Mouse (Mus musculus) layer of hippocampus, adult 8-10 months (tissue): ENCODE measurements at regions not wholly inside any gene's neighbourhood (a gene's known extent, or its start where the extent isn't known, plus 50 kb on each side); places are given as distances from the start of the nearest gene placed in this dataset.

Experiments used
- DNase-seq, 2 experiments: peaks; one replicate each; pipeline ENCODE4 v3.0.0; 2022; ENCODE audit warnings: low spot score in 2 of 2

- DNase-seq, result no peak
These were observed 202.5 kb downstream of the Arhgef10l start for GRCm38 (mm10) chr4:140463296-140463695.

GRCm38 (mm10) chr4:140461317-140461716 is 204.5 kb downstream of the Arhgef10l start:
- DNase-seq, result peak; percentile 71 to 78

GRCm38 (mm10) chr4:140449062-140449461 is 202.5 kb upstream of the Igsf21 start:
- DNase-seq, result peak; percentile 30 to 38

GRCm38 (mm10) chr4:140446455-140446854 is 199.9 kb upstream of the Igsf21 start:
- DNase-seq, result no peak

- DNase-seq, result no peak
These were observed 199.3 kb upstream of the Igsf21 start for GRCm38 (mm10) chr4:140445931-140446330.

- no peak for DNase-seq
These were observed 196.6 kb upstream of the Igsf21 start for GRCm38 (mm10) chr4:140443221-140443620.

- DNase-seq, result no peak
These were observed 195.2 kb upstream of the Igsf21 start for GRCm38 (mm10) chr4:140441805-140442204.

- no peak for DNase-seq
These were observed 193.3 kb upstream of the Igsf21 start for GRCm38 (mm10) chr4:140439856-140440255.

GRCm38 (mm10) chr4:140436030-140436429 is 189.4 kb upstream of the Igsf21 start:
- DNase-seq, result no peak

- DNase-seq, result no peak
These were observed 187.4 kb upstream of the Igsf21 start for GRCm38 (mm10) chr4:140433744-140434542.

GRCm38 (mm10) chr4:140432101-140432500 is 185.5 kb upstream of the Igsf21 start:
- DNase-seq, result no peak

- no peak for DNase-seq
These were observed 180.5 kb upstream of the Igsf21 start for GRCm38 (mm10) chr4:140427039-140427438.

- peak; percentile 59 to 62 for DNase-seq
These were observed 177.2 kb upstream of the Igsf21 start for GRCm38 (mm10) chr4:140423791-140424190.

- DNase-seq, result no peak
These were observed 175.5 kb upstream of the Igsf21 start for GRCm38 (mm10) chr4:140421926-140422585.

- no peak for DNase-seq
These were observed 173.3 kb upstream of the Igsf21 start for GRCm38 (mm10) chr4:140419720-140420412.

- DNase-seq, result no peak
These were observed 165.8 kb upstream of the Igsf21 start for GRCm38 (mm10) chr4:140412312-140412930.

- no peak for DNase-seq
These were observed 161.9 kb upstream of the Igsf21 start for GRCm38 (mm10) chr4:140408446-140408845.

- DNase-seq, result no peak
These were observed 160.3 kb upstream of the Igsf21 start for GRCm38 (mm10) chr4:140406913-140407312.

GRCm38 (mm10) chr4:140405993-140406881 is 159.7 kb upstream of the Igsf21 start:
- DNase-seq, result no peak

GRCm38 (mm10) chr4:140405427-140405826 is 158.8 kb upstream of the Igsf21 start:
- DNase-seq, result no peak

GRCm38 (mm10) chr4:140403128-140403527 is 156.5 kb upstream of the Igsf21 start:
- DNase-seq, result no peak
